Mouse (Mus musculus) megakaryocyte, embryonic 14.5 days (primary cell): ENCODE results near the gene Smco4.

Source experiments
- FLI1 ChIP-seq: IDR thresholded peaks from 2 replicates; pipeline ENCODE4 v1.6.1; 2012; ENCODE audit warnings: low read length, inconsistent platforms, mixed read lengths
- GATA1 ChIP-seq: IDR thresholded peaks from 3 replicates; pipeline ENCODE4 v1.6.1; 2012; ENCODE audit warnings: mixed read lengths, low read length, inconsistent platforms, borderline replicate concordance

GRCm38 (mm10) chr9:15493925-15494558 lies 810 bp downstream of the Smco4 start:
- TF ChIP-seq GATA1 (no peak), FLI1 (no peak)
